Comparison of ENCODE assay signal across 20 mouse cellular contexts in the genomic region with DNA sequence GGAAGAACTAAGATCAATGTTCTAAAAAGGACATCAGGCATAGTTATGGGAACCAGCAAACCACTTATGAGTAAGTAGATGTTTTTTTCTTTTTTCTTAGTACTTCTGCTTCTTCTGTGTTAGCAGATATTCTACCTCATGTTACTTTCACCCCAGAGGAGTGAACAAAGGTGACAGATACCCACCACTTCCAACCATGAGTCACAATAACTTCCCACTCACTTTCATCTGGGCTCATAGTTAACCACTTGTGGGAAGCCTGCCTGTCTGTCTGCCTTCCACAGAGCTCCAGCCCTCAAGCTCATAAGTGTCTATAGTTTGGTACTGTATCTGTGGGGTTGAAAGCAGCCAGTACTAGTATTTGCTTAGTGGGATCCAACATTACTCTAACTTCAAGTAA.
"Had no signal": no experiment of that assay in that cellular context is flagged by ENCODE, and none has a peak within 500 bp of the region (broad histone marks: within the 10 kb centered on the region; RNA-seq: fewer than 3 reads in every experiment).

No protein-coding gene starts in this region.

- H3K27me3 ChIP-seq: megakaryocyte, embryonic 14.5 days; midbrain, embryonic 13.5 days; stomach, embryonic 15.5 days had no signal

- DNase-seq: kidney, adult 11 months; kidney, adult 8-10 months; kidney, postnatal 14 days; kidney, postnatal 4 days; liver, postnatal 0 days; lung, embryonic 14.5 days; right cerebral cortex, adult 18-20 months; right cerebral cortex, postnatal 14 days; right cerebral cortex, postnatal 4 days; thymus, postnatal 4 days had no signal

- H3K36me3 ChIP-seq: midbrain, embryonic 10.5 days; midbrain, embryonic 13.5 days; stomach, embryonic 15.5 days had no signal

- ATAC-seq: liver, postnatal 0 days; lung, postnatal 0 days; midbrain, embryonic 13.5 days; midbrain, embryonic 16.5 days had no signal

- H3K9ac ChIP-seq: liver, embryonic 14.5 days; liver, postnatal 0 days; lung, embryonic 14.5 days; midbrain, embryonic 13.5 days; stomach, embryonic 15.5 days had no signal

- H3K4me2 ChIP-seq: liver, embryonic 11.5 days; lung, embryonic 14.5 days; midbrain, embryonic 13.5 days; stomach, embryonic 15.5 days had no signal

- H3K4me1 ChIP-seq: stomach, embryonic 15.5 days had no signal

- H3K4me3 ChIP-seq: megakaryocyte, embryonic 14.5 days; midbrain, embryonic 10.5 days; midbrain, embryonic 13.5 days; myocyte; stomach, embryonic 15.5 days had no signal

- H3K27ac ChIP-seq: liver, embryonic 14.5 days; macrophage; midbrain, embryonic 10.5 days; midbrain, embryonic 13.5 days; stomach, embryonic 15.5 days had no signal

- H3K9me3 ChIP-seq: megakaryocyte, embryonic 14.5 days; midbrain, embryonic 10.5 days; midbrain, embryonic 13.5 days; stomach, embryonic 15.5 days had no signal
